Mouse (Mus musculus) effector memory CD4-positive, alpha-beta T cell, adult 7 months (primary cell): ENCODE results near the gene Cbln1. TPM values are rescaled to one million over a fixed set of nuclear protein-coding genes. Genes with fewer than 3 reads are reported as not detected.

Source experiments
- polyA plus RNA-seq: library from polyadenylated mRNA; unstranded; fragments of 100-300 nt; shearing (Covaris generic); gene quantifications from one replicate; pipeline ENCODE4 v1.2.1, GENCODE M21; 2017

Gene Cbln1
- 0.27 TPM for polyA plus RNA-seq

DNA sequence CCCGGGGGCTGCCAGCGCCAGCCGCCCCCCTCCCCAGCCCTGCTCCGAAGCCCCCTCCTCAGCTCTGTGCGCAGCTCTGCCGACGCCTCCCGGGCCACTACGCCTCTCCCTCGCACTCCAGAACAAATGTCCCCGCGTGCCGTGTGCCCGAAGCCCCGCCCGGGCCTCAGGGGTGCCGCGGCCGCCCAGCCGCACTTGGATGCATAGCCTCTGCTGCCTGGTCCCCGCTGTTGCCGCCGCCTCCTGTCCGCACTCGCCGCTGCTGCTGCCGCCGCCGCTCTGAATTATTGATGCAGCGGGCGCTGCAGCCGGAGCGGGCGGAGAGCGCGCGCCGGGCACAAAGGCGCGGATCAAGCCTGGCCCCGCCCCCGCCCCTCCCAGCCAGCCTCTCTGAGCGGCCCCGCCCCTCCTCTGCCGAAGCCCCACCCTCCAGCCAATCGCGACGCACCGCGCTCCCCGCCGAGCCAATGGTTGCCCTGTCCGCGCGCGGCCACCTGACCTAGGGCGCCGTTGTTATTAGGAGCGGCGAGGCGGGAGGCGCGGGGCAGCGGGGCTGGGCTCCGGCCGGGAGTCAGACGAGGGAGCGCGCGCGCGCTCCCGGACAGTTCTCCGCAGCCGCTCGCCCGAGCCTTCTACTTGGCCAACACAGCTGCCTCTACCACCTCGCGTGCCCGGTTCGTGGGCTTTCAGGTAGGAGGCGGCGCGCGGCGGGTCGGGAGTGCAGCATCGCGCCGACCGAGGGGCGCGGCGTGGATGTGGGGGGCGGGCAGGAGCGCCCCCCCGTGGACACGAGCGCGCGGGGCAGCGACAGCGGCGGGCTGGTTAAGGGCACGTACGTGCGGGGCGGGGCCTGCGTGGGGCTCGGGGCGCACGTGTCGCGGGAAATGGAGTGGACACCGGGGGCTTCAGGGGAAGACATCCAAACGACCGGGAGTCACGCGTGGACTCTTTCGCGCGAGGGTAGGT, at the start of gene Cbln1:
Cbln1 (minus strand) TSS at position 339 of the 966 bp plus-strand sequence.

Other genes starting within 250 kb of the Cbln1 start
- not detected for gene 4933402J07Rik, start 91.2 kb upstream of the Cbln1 start, polyA plus RNA-seq